ENCODE assay signal across 19 mouse cellular contexts in genomic region chr8:115897086-115897485, GRCm38 (mm10).
DNase-seq lines count a peak whose midpoint lies in the region; ATAC-seq and TF ChIP-seq lines count a peak whose summit lies in the region.
"Had no signal": no experiment of that assay in that cellular context is flagged by ENCODE, and none has a peak within 500 bp of the region (broad histone marks: within the 10 kb centered on the region; RNA-seq: fewer than 3 reads in every experiment).

No protein-coding gene starts in this region.

- H3K9ac ChIP-seq in lung, embryonic 14.5 days: no peak overlapping the region
- no peak overlapping the region for H3K9ac ChIP-seq in stomach, embryonic 14.5 days (replicated peaks; ENCODE audit: low read depth, low read length)
- no peak overlapping the region for H3K9ac ChIP-seq in stomach, postnatal 0 days (ENCODE audit: low read length)
- H3K9ac ChIP-seq: embryonic facial prominence, embryonic 13.5 days; forebrain, embryonic 13.5 days; forebrain, postnatal 0 days; heart, embryonic 12.5 days had no signal

- H3K4me1 ChIP-seq in lung, embryonic 14.5 days (ENCODE audit: insufficient read depth): 0 out of 2 replicates have a peak, but pooled peaks cover 3% of the 10 kb centered on the region
- H3K4me1 ChIP-seq in stomach, embryonic 14.5 days (ENCODE audit: control insufficient read depth, insufficient read depth, low read length): 0 out of 2 replicates have a peak, but pooled peaks cover 4% of the 10 kb centered on the region
- H3K4me1 ChIP-seq in stomach, postnatal 0 days (replicated peaks; ENCODE audit: control insufficient read depth, insufficient read depth): no peaks in the 10 kb centered on the region
- H3K4me1 ChIP-seq: embryonic facial prominence, embryonic 13.5 days; forebrain, embryonic 13.5 days; heart, embryonic 12.5 days had no signal

- no peaks in the 10 kb centered on the region for H3K79me2 ChIP-seq in myocyte (ENCODE audit: control insufficient read depth, insufficient read depth)

- no peaks in the 10 kb centered on the region for H3K27me3 ChIP-seq in lung, embryonic 14.5 days (ENCODE audit: insufficient read depth, low read length)
- no peaks in the 10 kb centered on the region for H3K27me3 ChIP-seq in stomach, embryonic 14.5 days (ENCODE audit: control insufficient read depth, insufficient read depth, low read length)
- H3K27me3 ChIP-seq in stomach, postnatal 0 days (ENCODE audit: control insufficient read depth, insufficient read depth, low read length): no peaks in the 10 kb centered on the region
- no peaks in the 10 kb centered on the region for H3K27me3 ChIP-seq in myocyte (ENCODE audit: control insufficient read depth, insufficient read depth, insufficient read length)
- H3K27me3 ChIP-seq: forebrain, embryonic 13.5 days; heart, embryonic 12.5 days had no signal

- no peak overlapping the region for H3K27ac ChIP-seq in lung, embryonic 14.5 days (ENCODE audit: low read depth)
- peak overlapping the region; percentile 48; the same call in 1 of the 2 replicates for H3K27ac ChIP-seq in stomach, embryonic 14.5 days (ENCODE audit: low read length)
- no peak overlapping the region for H3K27ac ChIP-seq in stomach, postnatal 0 days (replicated peaks)
- H3K27ac ChIP-seq: embryonic facial prominence, embryonic 13.5 days; forebrain, embryonic 13.5 days had no signal

- no peak overlapping the region for H3ac ChIP-seq in myocyte (ENCODE audit: control insufficient read depth, insufficient read length)

- 61% methylated on average over 4 of the region's 4 CpGs for WGBS in lung, embryonic 14.5 days
- 75% methylated on average over 4 of the region's 4 CpGs for WGBS in stomach, embryonic 14.5 days
- WGBS in stomach, postnatal 0 days: 64% methylated on average over 4 of the region's 4 CpGs

- TF ChIP-seq CTCF in lung, embryonic 14.5 days (IDR thresholded peaks at IDR 0.05; ENCODE audit: low read depth): no peak
- no peak for TF ChIP-seq CTCF in stomach, postnatal 0 days (IDR thresholded peaks at IDR 0.05; ENCODE audit: low read depth)

- no peak for TF ChIP-seq POLR2A in myocyte (IDR thresholded peaks at IDR 0.05; ENCODE audit: insufficient read length, low read depth)

- H3K36me3 ChIP-seq in lung, embryonic 14.5 days (ENCODE audit: insufficient read depth): no peaks in the 10 kb centered on the region
- no peaks in the 10 kb centered on the region for H3K36me3 ChIP-seq in stomach, embryonic 14.5 days (ENCODE audit: control insufficient read depth, insufficient read depth, low read length)
- no peaks in the 10 kb centered on the region for H3K36me3 ChIP-seq in stomach, postnatal 0 days (ENCODE audit: control insufficient read depth, insufficient read depth, low read length)
- H3K36me3 ChIP-seq in myocyte (ENCODE audit: control insufficient read depth, insufficient read depth): no peaks in the 10 kb centered on the region
- H3K36me3 ChIP-seq: embryonic facial prominence, embryonic 13.5 days; G1E; heart, embryonic 12.5 days had no signal

- ATAC-seq in lung, embryonic 14.5 days (ENCODE audit: insufficient read depth): no peak
- ATAC-seq in stomach, embryonic 14.5 days (ENCODE audit: insufficient number of reproducible peaks, insufficient read depth, low FRiP score, low read depth): no peak
- no peak for ATAC-seq in stomach, postnatal 0 days (ENCODE audit: low FRiP score, low TSS enrichment)
- ATAC-seq: CD4-positive, CD25-positive, alpha-beta regulatory T cell, adult 4 months; forebrain, embryonic 13.5 days; forebrain, postnatal 0 days; hindbrain, embryonic 16.5 days had no signal

- no peak overlapping the region for H3K4me2 ChIP-seq in lung, embryonic 14.5 days
- no peak overlapping the region for H3K4me2 ChIP-seq in stomach, embryonic 14.5 days (replicated peaks; ENCODE audit: low read depth, low read length)
- H3K4me2 ChIP-seq in stomach, postnatal 0 days (replicated peaks; ENCODE audit: low read depth): no peak overlapping the region
- H3K4me2 ChIP-seq in myocyte (ENCODE audit: low read depth): peak overlapping the region; percentile 20
- H3K4me2 ChIP-seq: embryonic facial prominence, embryonic 13.5 days; forebrain, embryonic 13.5 days; heart, embryonic 12.5 days had no signal

- peak; percentile 11 for DNase-seq in kidney, adult 9 months
- DNase-seq in kidney, postnatal 25 days: no peak
- peak; percentile 8 for DNase-seq in lung, embryonic 14.5 days
- DNase-seq in lung, postnatal 4 days: no peak
- no peak for DNase-seq in stomach, postnatal 0 days (ENCODE audit: low spot score)
- no peak for DNase-seq in ovary, postnatal 36 days (ENCODE audit: low spot score)
- DNase-seq: adrenal gland, postnatal 25 days; cerebellum, adult 18-20 months; cerebellum, adult 9-11 months; cerebellum, postnatal 36 days; forebrain, postnatal 0 days had no signal

- no peak overlapping the region for H3K4me3 ChIP-seq in lung, embryonic 14.5 days (ENCODE audit: low read depth, low read length)
- no peak overlapping the region for H3K4me3 ChIP-seq in stomach, embryonic 14.5 days (ENCODE audit: low read depth, low read length)
- no peak overlapping the region for H3K4me3 ChIP-seq in stomach, postnatal 0 days (ENCODE audit: low read depth, low read length)
- no peak overlapping the region for H3K4me3 ChIP-seq in myocyte
- H3K4me3 ChIP-seq: embryonic facial prominence, embryonic 13.5 days; forebrain, embryonic 13.5 days; heart, embryonic 12.5 days had no signal

- no peaks in the 10 kb centered on the region for H3K9me3 ChIP-seq in lung, embryonic 14.5 days (ENCODE audit: low read depth, low read length)
- H3K9me3 ChIP-seq in stomach, embryonic 14.5 days (ENCODE audit: control insufficient read depth, low read depth, low read length): no peaks in the 10 kb centered on the region
- H3K9me3 ChIP-seq in stomach, postnatal 0 days (ENCODE audit: control insufficient read depth, low read length): no peaks in the 10 kb centered on the region
- H3K9me3 ChIP-seq: embryonic facial prominence, embryonic 13.5 days; forebrain, embryonic 13.5 days; heart, embryonic 12.5 days had no signal

- no peak for TF ChIP-seq EP300 in stomach, postnatal 0 days (optimal IDR thresholded peaks at IDR 0.05)

TF ChIP-seq in myocyte, 11 proteins besides CTCF, POLR2A, EP300 and RAD21:
- TF ChIP-seq TCF12 (IDR thresholded peaks at IDR 0.05; ENCODE audit: insufficient read depth, poor library complexity, severe bottlenecking): no peak
- TF ChIP-seq MYOD1 (IDR thresholded peaks at IDR 0.05; ENCODE audit: control insufficient read depth in 1 of 3, insufficient read length in 2 of 3, low read depth in 2 of 3): no peak
- TF ChIP-seq REST (IDR thresholded peaks at IDR 0.05; ENCODE audit: insufficient read depth, insufficient read length): no peak
- TF ChIP-seq POLR2AphosphoS2 (IDR thresholded peaks at IDR 0.05; ENCODE audit: insufficient read length, low read depth): no peak
- TF ChIP-seq CEBPB (IDR thresholded peaks at IDR 0.05; ENCODE audit: insufficient read depth, poor library complexity, severe bottlenecking): no peak
- TF ChIP-seq MYOG (IDR thresholded peaks at IDR 0.05; ENCODE audit: control insufficient read depth in 1 of 3, insufficient read depth in 1 of 3, insufficient read length in 2 of 3, low read depth in 2 of 3): no peak

Comparison
In these comparisons a context has a peak if more than half of its experiments do, and no peak if none do; other contexts are left out.
1. DNase-seq: peak in kidney, adult 9 months (single experiment) and lung, embryonic 14.5 days (single experiment); none in kidney, postnatal 25 days (0 of 2), lung, postnatal 4 days (0 of 2), stomach, postnatal 0 days (single experiment) and ovary, postnatal 36 days (single experiment).